Mouse (Mus musculus): ENCODE measurements around the gene Spx. TPM values are rescaled to one million over a fixed set of nuclear protein-coding genes. Genes with fewer than 3 reads are reported as not detected.
A peak's percentile ranks its signal among the peaks of the same experiment; 100 is the strongest.

The Spx gene
- polyA plus RNA-seq, 1 experiment, result 0.48 TPM

DNA sequence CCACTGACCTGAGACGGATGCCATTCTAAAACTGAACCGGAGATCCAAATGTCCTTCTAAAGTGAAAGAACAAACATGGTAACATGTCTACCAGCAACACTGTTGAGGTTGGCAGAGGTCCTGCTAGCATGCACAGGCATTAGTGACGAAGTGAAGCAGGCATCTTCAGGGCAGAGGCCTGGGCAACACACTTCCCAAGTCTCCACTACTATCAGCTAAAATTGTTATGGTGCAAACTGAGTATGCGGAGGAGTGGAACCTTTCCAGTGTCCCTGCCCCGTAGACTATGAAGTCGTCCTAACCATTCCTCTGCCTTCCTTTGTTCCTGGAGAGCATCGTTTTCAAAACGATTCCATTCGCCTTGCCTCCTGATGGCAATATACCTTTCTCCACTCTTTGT, 28.7 kb upstream of the Spx start:
- Histone ChIP-seq H3K4me1 (peaks cover 46% of the 10 kb centered on the region), H3K9me3 (no peaks in the 10 kb centered on the region), H3K27me3 (replicated peaks) (no peaks in the 10 kb centered on the region), H3K4me3 (replicated peaks) (no peak overlapping the region), H3K36me3 (replicated peaks; ENCODE audit: low read length) (peaks cover 30% of the 10 kb centered on the region)
- TF ChIP-seq GATA1 (IDR thresholded peaks at IDR 0.05; ENCODE audit: borderline replicate concordance, low read length) (no peak), FLI1 (IDR thresholded peaks at IDR 0.05; ENCODE audit: low read length) (no peak)

- Histone ChIP-seq H3K4me3 (replicated peaks) (peak overlapping the region; percentile 99), H3K9me3 (no peaks in the 10 kb centered on the region), H3K36me3 (replicated peaks; ENCODE audit: low read length) (peaks cover 31% of the 10 kb centered on the region), H3K27me3 (replicated peaks) (no peaks in the 10 kb centered on the region), H3K4me1 (peaks cover 40% of the 10 kb centered on the region)
- TF ChIP-seq GATA1 (IDR thresholded peaks at IDR 0.05; ENCODE audit: borderline replicate concordance, low read length) (no peak), FLI1 (IDR thresholded peaks at IDR 0.05; ENCODE audit: low read length) (no peak)
These were observed 26.8 kb upstream of the Spx start for GRCm38 (mm10) chr6:142386285-142387010.

DNA sequence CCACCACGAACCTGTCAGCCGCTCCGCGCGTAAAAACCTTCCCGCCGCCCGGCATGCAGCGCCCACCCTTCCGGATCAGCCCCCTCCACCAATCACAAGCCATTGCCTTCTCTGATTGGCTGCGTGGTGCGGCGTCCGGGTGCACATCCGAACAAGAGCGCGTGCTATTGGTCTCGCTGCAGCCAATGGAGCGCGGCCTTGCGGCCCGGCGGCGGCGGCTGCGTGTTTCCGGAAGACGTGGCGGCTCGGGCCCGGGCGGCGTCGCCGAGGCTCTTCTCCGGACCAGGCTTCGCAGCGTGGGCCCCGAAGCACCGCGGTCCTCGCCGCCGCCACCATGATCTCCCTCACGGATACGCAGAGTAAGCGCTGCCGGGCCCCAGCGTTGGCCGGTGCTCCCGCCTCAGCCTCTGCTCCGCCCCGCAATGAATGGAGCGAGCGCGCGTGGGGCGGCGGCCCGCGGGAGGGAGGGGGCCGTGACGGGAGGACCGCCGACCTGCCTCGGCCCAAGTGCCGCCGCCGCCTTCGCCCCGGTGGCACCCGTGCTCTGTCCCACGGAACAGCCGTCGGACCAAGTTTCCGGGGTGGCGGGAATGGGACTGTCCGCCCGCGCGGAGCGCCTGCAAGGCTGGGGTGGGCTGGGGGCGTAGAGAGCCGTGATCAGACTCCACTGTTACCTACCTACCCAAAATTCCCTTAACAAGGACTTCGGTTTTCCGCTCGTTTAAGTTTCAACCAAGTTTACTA, 26.1 kb upstream of the Spx start, which contains the start of the genes Recql and Golt1b:
Recql (minus strand) TSS at position 77 of the 744 bp plus-strand sequence.
Golt1b (plus strand) TSS at position 211 of the 744 bp plus-strand sequence.
- Histone ChIP-seq H3K36me3 (replicated peaks; ENCODE audit: low read length) (peaks cover 30% of the 10 kb centered on the region), H3K4me1 (peaks cover 40% of the 10 kb centered on the region), H3K9me3 (no peaks in the 10 kb centered on the region), H3K27me3 (replicated peaks) (no peaks in the 10 kb centered on the region), H3K4me3 (replicated peaks) (peak within 1 kb of the TSS; percentile 99)
- TF ChIP-seq GATA1 (IDR thresholded peaks at IDR 0.05; ENCODE audit: borderline replicate concordance, low read length), result no peak
- TF ChIP-seq FLI1 (IDR thresholded peaks at IDR 0.05; ENCODE audit: low read length), result peak; percentile 71; the same call in 1 of the 2 replicates

DNA sequence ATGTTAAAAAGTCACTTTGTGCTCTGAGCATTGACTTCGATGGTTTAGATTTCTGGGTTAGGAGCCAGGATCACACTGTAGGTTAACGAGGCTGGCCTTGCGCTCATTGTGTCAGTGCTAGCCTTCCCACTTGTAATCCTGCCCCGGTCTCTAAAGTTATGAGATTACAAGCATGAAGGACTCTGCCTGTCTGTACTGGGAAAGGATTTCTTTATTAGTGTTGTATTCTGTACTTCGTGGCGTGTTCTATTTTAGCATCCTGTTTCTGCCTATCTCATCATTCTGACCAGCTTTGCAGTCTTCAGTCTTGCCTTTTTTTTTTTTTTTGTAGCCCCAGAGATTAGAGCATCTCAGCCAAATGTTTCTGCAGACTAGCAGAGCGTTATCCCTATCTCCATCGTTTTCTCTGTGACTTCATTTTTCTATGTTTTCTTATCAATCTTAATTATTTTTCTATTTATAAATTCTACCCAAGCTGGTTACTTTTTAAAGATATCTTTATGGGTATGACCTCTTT, 25.4 kb upstream of the Spx start:
- peak overlapping the region; percentile 99 for H3K4me3 ChIP-seq (replicated peaks)
- H3K9me3 ChIP-seq, result no peaks in the 10 kb centered on the region
- H3K27me3 ChIP-seq (replicated peaks), result no peaks in the 10 kb centered on the region

DNA sequence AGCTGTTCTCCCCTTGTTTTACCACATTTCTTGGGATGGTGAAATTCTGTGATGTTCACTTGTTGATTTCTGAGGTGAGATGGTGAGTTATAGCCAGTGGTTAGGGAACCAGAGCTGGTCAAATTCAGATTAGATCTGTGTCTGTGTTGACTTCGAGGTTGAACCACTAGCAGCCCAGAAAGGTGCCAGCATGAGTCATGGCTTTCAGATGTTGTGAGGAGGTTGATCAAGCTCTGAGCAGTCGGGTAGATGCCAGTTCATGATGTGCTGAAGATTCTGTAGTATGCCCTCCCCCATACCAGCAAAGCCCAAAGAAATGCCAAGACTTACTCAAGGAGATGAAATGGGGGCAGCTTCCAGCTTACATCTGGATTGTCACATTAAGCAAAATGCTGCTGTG, 24.1 kb upstream of the Spx start:
- Histone ChIP-seq H3K36me3 (replicated peaks; ENCODE audit: low read length) (peaks cover 40% of the 10 kb centered on the region), H3K27me3 (replicated peaks) (no peaks in the 10 kb centered on the region), H3K4me1 (peaks cover 40% of the 10 kb centered on the region), H3K9me3 (no peaks in the 10 kb centered on the region), H3K4me3 (replicated peaks) (peak overlapping the region; percentile 25)
- TF ChIP-seq GATA1 (IDR thresholded peaks at IDR 0.05; ENCODE audit: borderline replicate concordance, low read length) (no peak), FLI1 (IDR thresholded peaks at IDR 0.05; ENCODE audit: low read length) (no peak)

More for the DNA sequence above, 25.4 kb upstream of the Spx start:
- Histone ChIP-seq H3K36me3 (replicated peaks; ENCODE audit: low read length) (peaks cover 35% of the 10 kb centered on the region), H3K4me1 (peaks cover 41% of the 10 kb centered on the region)
- TF ChIP-seq GATA1 (IDR thresholded peaks at IDR 0.05; ENCODE audit: borderline replicate concordance, low read length) (no peak), FLI1 (IDR thresholded peaks at IDR 0.05; ENCODE audit: low read length) (no peak)

- Histone ChIP-seq H3K9me3 (no peaks in the 10 kb centered on the region), H3K4me1 (peaks cover 47% of the 10 kb centered on the region), H3K36me3 (replicated peaks; ENCODE audit: low read length) (peaks cover 61% of the 10 kb centered on the region), H3K4me3 (replicated peaks) (no peak overlapping the region), H3K27me3 (replicated peaks) (no peaks in the 10 kb centered on the region)
- TF ChIP-seq GATA1 (IDR thresholded peaks at IDR 0.05; ENCODE audit: borderline replicate concordance, low read length), result no peak
- no peak for TF ChIP-seq FLI1 (IDR thresholded peaks at IDR 0.05; ENCODE audit: low read length)
These were observed 20.9 kb upstream of the Spx start for GRCm38 (mm10) chr6:142392312-142392711.

- TF ChIP-seq FLI1 (IDR thresholded peaks at IDR 0.05; ENCODE audit: low read length), result no peak
- no peak for TF ChIP-seq GATA1 (IDR thresholded peaks at IDR 0.05; ENCODE audit: borderline replicate concordance, low read length)
- Histone ChIP-seq H3K27me3 (replicated peaks) (no peaks in the 10 kb centered on the region), H3K9me3 (no peaks in the 10 kb centered on the region), H3K36me3 (replicated peaks; ENCODE audit: low read length) (peaks cover 59% of the 10 kb centered on the region), H3K4me3 (replicated peaks) (no peak overlapping the region), H3K4me1 (peaks cover 32% of the 10 kb centered on the region)
These were observed 18.6 kb upstream of the Spx start for GRCm38 (mm10) chr6:142394669-142395068.

DNA sequence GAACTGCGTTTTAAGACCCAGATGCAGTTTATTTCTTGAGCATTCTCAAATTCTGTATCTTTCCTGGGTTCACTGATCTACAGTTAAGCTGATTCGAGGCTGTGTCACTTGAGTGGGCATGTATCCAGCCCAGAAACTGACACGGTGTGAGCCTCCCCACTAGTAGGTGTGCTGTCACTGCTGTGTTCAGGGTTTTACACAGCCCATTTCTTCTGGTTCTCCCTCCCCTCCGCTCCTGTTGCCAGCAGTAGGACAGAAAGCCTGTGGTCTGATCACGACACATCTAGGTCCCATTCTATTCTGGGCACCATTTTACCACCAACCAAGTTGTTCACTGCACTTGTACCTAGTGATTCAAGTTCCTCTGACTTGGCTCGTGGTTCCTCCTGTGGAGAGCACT, 17.5 kb upstream of the Spx start:
- Histone ChIP-seq H3K4me3 (replicated peaks) (no peak overlapping the region), H3K27me3 (replicated peaks) (no peaks in the 10 kb centered on the region), H3K4me1 (peaks cover 25% of the 10 kb centered on the region), H3K9me3 (no peaks in the 10 kb centered on the region), H3K36me3 (replicated peaks; ENCODE audit: low read length) (peaks cover 60% of the 10 kb centered on the region)
- TF ChIP-seq GATA1 (IDR thresholded peaks at IDR 0.05; ENCODE audit: borderline replicate concordance, low read length), result no peak
- TF ChIP-seq FLI1 (IDR thresholded peaks at IDR 0.05; ENCODE audit: low read length), result no peak

DNA sequence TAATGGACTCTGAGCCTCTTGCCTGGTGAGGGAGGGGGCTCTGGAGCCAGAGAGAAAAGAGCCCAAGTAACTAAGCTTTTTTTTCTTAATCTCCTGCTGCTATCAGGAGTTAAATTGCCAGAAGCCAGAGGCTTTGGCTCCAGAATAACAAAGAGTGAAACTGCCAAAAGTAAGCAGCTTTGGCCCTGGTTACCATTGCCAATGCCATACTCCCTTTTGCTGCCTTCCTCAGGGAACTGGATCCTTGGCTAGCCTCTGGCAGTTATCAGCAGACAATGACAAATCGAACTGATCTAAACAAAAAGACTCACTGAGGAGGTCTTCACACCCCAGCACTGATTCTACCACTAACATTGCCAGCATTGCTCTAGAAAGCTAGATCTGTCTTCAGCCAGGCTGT, 2.1 kb upstream of the Spx start:
- no peak for TF ChIP-seq FLI1 (IDR thresholded peaks at IDR 0.05; ENCODE audit: low read length)
- no peak for TF ChIP-seq GATA1 (IDR thresholded peaks at IDR 0.05; ENCODE audit: borderline replicate concordance, low read length)
- Histone ChIP-seq H3K27me3 (replicated peaks) (peaks cover 47% of the 10 kb centered on the region), H3K4me1 (0 out of 2 replicates have a peak, but pooled peaks cover 4% of the 10 kb centered on the region), H3K9me3 (0 out of 2 replicates have a peak, but pooled peaks cover 2% of the 10 kb centered on the region), H3K36me3 (replicated peaks; ENCODE audit: low read length) (no peaks in the 10 kb centered on the region), H3K4me3 (replicated peaks) (no peak overlapping the region)
